Mouse (Mus musculus): ENCODE results near the gene Phkg1.

DNA sequence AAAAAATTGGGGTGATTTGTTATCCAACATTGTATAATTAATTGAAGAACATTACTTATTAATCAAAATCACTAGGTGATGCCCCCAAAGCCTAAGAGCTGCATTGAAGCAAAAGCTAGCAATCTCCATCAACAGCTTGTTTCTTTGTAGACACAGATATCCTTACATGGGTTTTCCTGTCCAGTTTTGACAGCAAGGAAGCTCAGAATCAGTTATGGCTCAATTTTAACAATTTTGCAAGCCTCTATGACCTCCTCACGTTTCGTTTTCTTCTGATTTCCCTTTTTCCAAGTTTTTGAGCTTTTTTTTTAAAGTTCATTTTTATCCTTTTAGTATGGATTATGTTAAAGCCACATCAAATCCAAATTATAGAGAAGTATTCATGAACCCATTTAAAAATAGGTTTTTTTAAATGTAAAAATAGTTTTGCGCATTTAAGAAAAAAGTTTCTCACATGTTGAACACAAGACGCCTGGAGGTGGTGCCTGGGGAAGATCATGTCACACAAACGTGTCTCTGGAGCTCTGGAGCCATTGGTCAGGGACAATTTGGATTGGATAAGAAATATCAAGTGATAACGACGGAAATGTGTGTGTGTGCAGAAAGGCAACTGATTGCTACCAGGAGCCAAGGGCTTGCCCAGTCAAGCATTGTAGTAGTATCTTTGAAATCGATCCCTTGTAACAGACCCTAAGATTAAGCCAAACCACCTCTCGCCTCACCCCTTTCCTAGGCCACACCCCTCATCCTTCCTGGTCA lies 42.6 kb upstream of the Phkg1 start:
- TF ChIP-seq CTCF (IDR thresholded peaks at IDR 0.05), result no peak
- TF ChIP-seq EP300 (IDR thresholded peaks at IDR 0.05), result peak; percentile 60; the same call in 1 of the 2 replicates
